Mouse (Mus musculus) mesoderm, embryonic 11.5 days (tissue): Measurements from ENCODE around the gene Clasp1.

ENCODE experiments used
- DNase-seq: peaks from one replicate; pipeline ENCODE4 v3.0.0-alpha.2; 2012; ENCODE audit warnings: low read depth, low spot score

Clasp1 gene

GRCm38 (mm10) chr1:118450891-118451450, 62.1 kb downstream of the Clasp1 start:
- DNase-seq: no peak

- DNase-seq: no peak
Observed at GRCm38 (mm10) chr1:118453577-118453976, 64.7 kb downstream of the Clasp1 start.

- no peak for DNase-seq
Observed at GRCm38 (mm10) chr1:118454817-118455216, 66.0 kb downstream of the Clasp1 start.

GRCm38 (mm10) chr1:118457256-118457882, 68.5 kb downstream of the Clasp1 start:
- no peak for DNase-seq

- DNase-seq: no peak
Observed at GRCm38 (mm10) chr1:118457883-118458259, 69.0 kb downstream of the Clasp1 start.

GRCm38 (mm10) chr1:118458279-118458678, 69.4 kb downstream of the Clasp1 start:
- no peak for DNase-seq

GRCm38 (mm10) chr1:118458963-118459920, 70.4 kb downstream of the Clasp1 start:
- DNase-seq: peak; percentile 95

GRCm38 (mm10) chr1:118460716-118461115, 71.9 kb downstream of the Clasp1 start:
- DNase-seq: no peak

GRCm38 (mm10) chr1:118466041-118466440, 77.2 kb downstream of the Clasp1 start:
- DNase-seq: no peak

- DNase-seq: no peak
Observed at GRCm38 (mm10) chr1:118472386-118472785, 83.5 kb downstream of the Clasp1 start.

GRCm38 (mm10) chr1:118476919-118477318, 88.1 kb downstream of the Clasp1 start:
- no peak for DNase-seq

- no peak for DNase-seq
Observed at GRCm38 (mm10) chr1:118479246-118479645, 90.4 kb downstream of the Clasp1 start.

GRCm38 (mm10) chr1:118480484-118481364, 91.9 kb downstream of the Clasp1 start:
- no peak for DNase-seq

- no peak for DNase-seq
Observed at GRCm38 (mm10) chr1:118481365-118481702, 92.5 kb downstream of the Clasp1 start.

GRCm38 (mm10) chr1:118481703-118482102, 92.8 kb downstream of the Clasp1 start:
- no peak for DNase-seq

GRCm38 (mm10) chr1:118482285-118483019, 93.6 kb downstream of the Clasp1 start:
- no peak for DNase-seq

GRCm38 (mm10) chr1:118483504-118484096, 94.7 kb downstream of the Clasp1 start:
- no peak for DNase-seq

- DNase-seq: no peak
Observed at GRCm38 (mm10) chr1:118485572-118485971, 96.7 kb downstream of the Clasp1 start.

- DNase-seq: no peak
Observed at GRCm38 (mm10) chr1:118486021-118486420, 97.2 kb downstream of the Clasp1 start.

- DNase-seq: no peak
Observed at GRCm38 (mm10) chr1:118492811-118493210, 104.0 kb downstream of the Clasp1 start.

- no peak for DNase-seq
Observed at GRCm38 (mm10) chr1:118494551-118494950, 105.7 kb downstream of the Clasp1 start.
